Mouse (Mus musculus) heart, postnatal 36 days (tissue): ENCODE results near the gene Lgals3bp. TPM values are rescaled to one million over a fixed set of nuclear protein-coding genes. Genes with fewer than 3 reads are reported as not detected.

Experiments used
- total RNA-seq, 2 experiments: library from RNA; stranded (reverse); gene quantifications; 2 replicates each; pipeline ENCODE4 v1.2.3; 2021

Lgals3bp gene
- total RNA-seq, 2 experiments from 2014 or later = 26.2 to 48.2 TPM

Other genes starting within 250 kb of the Lgals3bp start
- 10 to 100 TPM; 45.6 to 51.6 TPM for gene Cyth1, start 153.5 kb downstream of the Lgals3bp start, total RNA-seq
- 10 to 100 TPM; 12.6 to 15.2 TPM for gene Usp36, start 111.8 kb downstream of the Lgals3bp start, total RNA-seq
- under 1 TPM; 0.56 to 0.76 TPM for gene Cep295nl, start 59.6 kb downstream of the Lgals3bp start, total RNA-seq
- 100 to 1,000 TPM; 118 to 123 TPM for gene Timp2, start 46.4 kb downstream of the Lgals3bp start, total RNA-seq
- 10 to 100 TPM; 16.4 to 18.3 TPM for gene Cant1, start 17.0 kb upstream of the Lgals3bp start, total RNA-seq
- gene C1qtnf1, start 26.1 kb upstream of the Lgals3bp start, total RNA-seq = 10 to 100 TPM; 19.8 to 24.5 TPM
- 1 to 10 TPM; 5.4 to 7.4 TPM for gene Engase, start 74.7 kb upstream of the Lgals3bp start, total RNA-seq